Mouse (Mus musculus) spleen, postnatal 4 days (tissue): ENCODE measurements around the gene Madcam1.
"Not testable (repeated sequence)": the region's sequence is repeated elsewhere in the genome, so short reads cannot be mapped to it uniquely, and the experiment has no call there.

Experiments
- DNase-seq, 2 experiments: peaks; one replicate each; pipeline ENCODE4 v3.0.0; 2022; ENCODE audit warnings: low spot score in 2 of 2

Madcam1 gene

GRCm38 (mm10) chr10:79688720-79689119 lies 24.4 kb downstream of the Madcam1 start, which contains the start of gene Gzmm:
Gene Gzmm (plus strand): TSS chr10:79689020.
- no peak for DNase-seq

DNA sequence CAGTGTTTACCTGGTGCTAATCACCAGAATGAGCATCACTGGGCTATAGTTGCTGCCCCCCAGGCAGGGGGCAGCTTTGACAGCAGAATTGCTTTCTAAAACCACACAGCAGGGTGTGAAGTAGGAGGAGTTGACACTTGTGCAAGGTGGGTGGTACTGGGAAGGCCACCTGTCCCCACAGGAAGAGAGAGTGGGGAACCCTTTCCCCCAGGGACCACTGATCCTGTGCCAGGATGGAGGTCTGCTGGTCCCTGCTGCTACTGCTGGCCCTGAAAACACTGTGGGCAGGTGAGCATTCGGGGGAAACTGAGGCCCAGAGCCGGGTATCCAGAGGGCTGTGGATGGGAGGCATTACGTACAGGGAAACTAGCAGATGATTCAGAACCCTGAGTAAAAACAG lies 24.8 kb downstream of the Madcam1 start:
- peak in 1 of 2 experiments; percentile 62 for DNase-seq

GRCm38 (mm10) chr10:79691986-79692548 lies 27.7 kb downstream of the Madcam1 start:
- DNase-seq: peak in 1 of 2 experiments; percentile 64

- peak in 1 of 2 experiments; percentile 61 for DNase-seq
Measured at GRCm38 (mm10) chr10:79693580-79694378, 29.4 kb downstream of the Madcam1 start.

- no peak for DNase-seq
Measured at GRCm38 (mm10) chr10:79694379-79694655, 30.0 kb downstream of the Madcam1 start.

DNA sequence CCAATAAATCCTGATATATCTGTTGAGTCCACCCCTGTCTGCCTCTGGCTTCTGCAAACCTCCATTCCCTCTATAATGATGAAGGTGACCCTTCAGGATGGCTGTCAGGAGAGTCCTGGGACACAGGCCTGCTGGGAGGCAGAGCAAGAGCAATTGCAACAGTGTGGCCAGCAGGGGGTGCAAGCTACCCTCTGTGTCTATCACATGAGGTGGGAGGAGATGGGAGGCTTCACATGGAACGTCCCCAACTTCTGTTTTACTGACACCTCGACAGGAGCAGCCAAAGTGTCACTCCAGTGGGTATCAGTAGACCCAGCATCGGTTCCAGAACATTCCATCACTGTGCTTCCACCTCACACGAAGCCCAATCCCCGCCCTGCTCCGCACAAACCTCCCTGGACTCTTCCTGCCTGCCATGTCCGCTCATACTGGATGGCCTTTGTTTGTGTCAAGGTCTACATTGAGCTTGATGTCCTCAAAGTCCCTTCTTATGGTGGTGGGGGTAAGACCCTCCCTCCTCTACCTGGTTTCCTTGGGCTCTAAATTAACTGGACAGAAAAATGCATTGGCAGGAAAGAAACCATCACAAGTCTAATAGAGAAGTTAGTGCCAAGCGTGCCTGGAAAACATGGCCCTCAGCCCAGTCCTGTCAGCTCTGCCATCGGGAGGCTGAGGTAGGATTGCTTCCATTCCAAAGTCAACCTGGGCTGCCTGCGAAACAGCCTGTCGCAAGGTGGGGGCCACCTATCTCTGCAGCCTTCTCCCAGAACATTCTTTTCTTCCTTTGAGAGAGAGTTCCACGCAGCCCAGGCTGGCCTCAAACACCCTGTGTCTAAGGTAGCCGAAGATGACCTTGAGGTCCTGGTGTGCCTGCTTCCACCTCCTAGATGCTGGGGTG lies 31.1 kb downstream of the Madcam1 start:
- DNase-seq: peak; percentile 81 to 92

- DNase-seq: peak in 1 of 2 experiments; percentile 63
Measured at GRCm38 (mm10) chr10:79696129-79696651, 31.8 kb downstream of the Madcam1 start.

DNA sequence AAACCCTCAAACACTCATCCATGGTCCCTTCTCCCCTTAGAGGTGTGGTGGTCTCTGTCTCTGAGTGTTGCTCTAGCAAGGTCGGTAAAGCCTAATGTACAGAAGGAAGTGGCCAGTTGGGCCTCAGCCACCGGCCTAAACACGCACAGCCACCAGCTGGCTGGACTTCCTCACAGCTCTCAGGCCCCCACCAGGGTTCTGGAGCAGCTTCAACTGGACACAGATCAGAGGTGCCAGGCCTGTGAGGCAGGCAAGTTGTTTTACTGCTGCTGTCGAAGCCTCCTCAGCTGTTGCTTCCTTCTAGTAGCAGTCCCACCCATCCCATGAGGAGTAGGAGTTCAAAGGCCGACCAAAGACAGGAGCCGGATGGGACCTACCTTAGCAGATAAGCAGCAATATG lies 33.6 kb downstream of the Madcam1 start:
- DNase-seq: no peak

DNA sequence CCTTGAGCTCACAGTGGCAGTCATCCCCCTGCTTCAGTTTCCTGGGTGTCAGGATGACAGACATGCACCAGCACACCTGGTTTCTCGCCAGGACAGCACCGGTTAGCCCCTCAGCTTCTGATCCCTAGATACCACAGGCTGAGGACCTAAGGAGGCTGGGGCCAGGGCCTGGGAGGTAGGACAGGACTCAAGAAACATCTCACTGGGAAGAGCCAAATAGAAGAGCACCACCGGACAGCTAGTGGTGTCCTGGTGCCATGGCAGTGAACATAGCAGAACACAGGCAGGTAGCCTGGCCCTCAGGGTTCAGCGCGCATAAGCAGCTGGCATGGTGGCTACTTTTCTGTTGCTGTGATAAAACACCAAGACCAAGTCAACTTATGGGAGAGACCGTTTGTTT lies 34.1 kb downstream of the Madcam1 start:
- DNase-seq: no peak

DNA sequence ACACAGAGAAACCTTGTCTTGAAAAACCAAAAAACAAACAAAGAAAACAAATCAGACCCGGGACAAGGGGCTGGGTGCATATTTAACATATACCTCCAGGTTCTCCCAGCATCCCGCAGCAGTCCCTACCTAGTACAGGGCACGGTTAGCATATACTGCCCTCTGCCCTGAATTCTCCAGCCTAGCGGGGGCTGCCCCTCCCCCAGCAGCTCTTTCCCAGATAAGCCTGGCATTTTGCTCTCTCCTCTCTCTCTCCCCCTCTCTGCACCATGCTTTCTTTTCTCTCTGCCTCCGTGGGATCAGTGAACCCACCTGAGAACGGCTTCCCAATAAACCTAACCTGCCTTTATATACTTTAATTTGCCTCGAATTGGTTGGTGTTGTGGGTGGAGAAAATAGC lies 36.3 kb downstream of the Madcam1 start:
- DNase-seq: no peak

DNA sequence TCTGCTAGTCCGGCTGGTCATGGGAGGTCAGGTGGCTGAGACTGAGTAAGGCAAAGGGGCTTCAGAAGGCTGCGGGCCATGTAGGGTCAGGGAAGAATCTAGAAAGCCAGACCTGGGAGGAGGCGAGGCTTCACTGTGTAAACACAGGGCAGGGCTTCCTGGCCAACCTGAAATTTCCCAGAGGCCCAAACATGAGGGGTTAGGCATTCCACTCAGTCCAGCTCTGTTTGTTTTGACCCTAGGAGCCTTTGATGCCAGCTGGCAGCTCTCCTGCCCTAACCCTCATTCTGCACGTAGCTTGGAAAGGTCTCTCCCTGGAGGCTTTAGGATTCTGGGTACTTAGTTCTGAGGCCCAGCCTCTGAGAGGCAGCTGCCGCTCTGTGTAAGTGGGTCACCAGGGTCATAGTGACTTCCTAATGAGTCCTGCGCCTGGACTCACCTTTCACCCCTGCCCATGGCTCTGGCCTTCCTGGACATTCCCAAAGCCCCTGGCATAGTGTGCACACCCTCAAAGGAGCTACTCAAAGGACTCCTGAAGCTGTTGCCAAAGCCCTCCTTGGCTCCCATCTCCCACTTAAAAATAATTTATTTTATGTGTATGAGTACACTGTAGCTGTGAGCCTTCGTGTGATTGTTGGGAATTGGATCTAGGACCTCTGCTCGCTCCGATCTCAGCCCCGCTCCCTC lies 37.2 kb downstream of the Madcam1 start:
- DNase-seq: no peak

GRCm38 (mm10) chr10:79702970-79703369 lies 38.6 kb downstream of the Madcam1 start:
- DNase-seq: not testable (repeated sequence)

DNA sequence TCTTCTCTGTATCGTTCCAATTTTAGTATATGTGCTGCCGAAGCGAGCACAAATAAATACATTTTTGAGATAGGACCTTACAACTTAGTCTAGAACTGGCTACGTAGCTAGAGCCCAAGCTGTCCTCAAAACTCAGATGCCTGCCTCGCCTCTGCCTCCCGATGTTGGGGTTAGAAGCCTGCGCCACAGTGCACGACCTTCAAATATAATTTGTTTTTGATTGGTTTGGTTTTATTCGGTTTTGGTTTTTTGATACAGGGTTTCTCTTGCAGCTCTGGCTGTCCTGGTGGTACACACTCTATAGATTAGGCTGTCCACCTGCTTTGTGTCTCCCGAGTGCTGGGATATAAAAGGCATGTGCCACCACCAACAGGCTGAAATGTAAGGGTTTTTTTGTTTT lies 39.2 kb downstream of the Madcam1 start:
- DNase-seq: no peak

GRCm38 (mm10) chr10:79704065-79704969 lies 40.0 kb downstream of the Madcam1 start, which contains the start of gene Bsg:
Gene Bsg (plus strand): TSS chr10:79704491.
- DNase-seq: peak; percentile 98

- peak in 1 of 2 experiments; percentile 73 for DNase-seq
Measured at GRCm38 (mm10) chr10:79704970-79705360, 40.6 kb downstream of the Madcam1 start.

DNA sequence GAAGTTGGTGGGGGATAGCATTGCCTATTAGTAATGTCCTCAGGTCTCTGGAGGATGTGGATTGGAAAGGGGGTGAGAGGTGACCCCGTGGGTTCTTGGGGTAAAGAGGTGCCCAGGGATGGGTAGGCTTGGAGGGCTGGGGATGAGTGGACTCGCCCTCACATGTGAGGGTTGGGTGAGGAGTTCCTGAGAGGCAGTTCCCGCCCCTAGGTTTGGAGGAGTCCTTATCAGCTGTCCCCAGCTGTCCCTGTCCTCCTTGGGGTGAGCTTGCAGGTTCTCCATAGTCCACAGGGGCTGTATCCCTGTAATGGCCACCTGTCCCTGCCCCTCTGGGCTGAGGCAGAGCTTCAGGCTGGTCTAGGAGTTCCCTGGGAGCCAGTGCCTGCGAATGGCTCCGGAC lies 41.6 kb downstream of the Madcam1 start:
- DNase-seq: peak; percentile 81 to 85

DNA sequence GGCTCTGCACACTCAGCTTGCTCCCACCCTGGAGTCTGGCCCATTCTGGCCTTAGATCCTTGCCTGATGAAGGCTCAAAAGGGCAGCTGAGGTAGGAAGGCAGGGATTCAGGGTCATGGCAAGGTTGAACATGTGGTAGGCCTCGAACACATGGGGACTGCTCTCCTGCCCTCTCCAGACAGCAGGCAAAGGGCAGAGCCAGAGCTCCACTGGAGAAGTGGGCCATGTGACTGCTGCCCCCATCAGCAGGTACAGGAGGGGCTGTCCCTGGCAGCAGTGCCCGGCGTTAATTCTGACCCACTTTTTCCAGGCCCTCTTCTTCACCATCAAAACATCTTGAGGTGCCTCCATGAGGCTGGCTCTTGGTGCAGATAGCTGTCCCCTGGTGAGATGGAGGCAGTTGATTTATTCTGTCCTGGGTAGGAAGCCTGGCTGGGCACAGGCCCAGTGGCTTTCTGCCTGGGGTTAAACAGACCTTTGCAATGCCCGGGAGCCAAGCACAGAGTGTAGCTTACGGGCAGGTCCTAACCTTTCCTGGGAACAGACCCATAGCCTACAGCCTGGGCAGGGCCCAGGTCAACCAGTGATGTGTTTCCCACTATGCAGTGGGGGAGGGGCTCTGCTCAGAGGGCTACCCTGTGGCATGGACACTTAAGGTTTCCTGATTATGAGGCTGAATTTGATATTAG lies 42.2 kb downstream of the Madcam1 start:
- peak in 1 of 2 experiments; percentile 66 for DNase-seq

DNA sequence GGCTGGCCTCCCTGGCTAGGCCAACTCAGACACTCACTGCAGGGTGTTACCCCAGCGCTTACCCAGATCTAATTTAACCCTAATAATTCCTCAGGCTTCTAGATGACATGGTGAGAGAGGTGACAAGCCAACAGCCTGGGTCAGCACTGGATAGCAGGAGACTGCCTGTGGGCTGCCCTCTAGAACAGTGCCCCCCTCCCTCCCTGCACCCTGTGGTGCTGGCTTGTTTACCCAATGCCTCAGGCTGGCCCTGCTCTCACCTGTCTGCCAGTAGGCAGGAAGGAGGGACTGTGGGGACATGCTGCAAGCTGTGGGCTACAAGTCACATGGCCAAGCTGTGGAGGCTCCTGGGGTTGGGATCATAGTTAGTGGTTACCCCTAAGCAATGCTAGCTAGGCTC lies 42.8 kb downstream of the Madcam1 start:
- no peak for DNase-seq

DNA sequence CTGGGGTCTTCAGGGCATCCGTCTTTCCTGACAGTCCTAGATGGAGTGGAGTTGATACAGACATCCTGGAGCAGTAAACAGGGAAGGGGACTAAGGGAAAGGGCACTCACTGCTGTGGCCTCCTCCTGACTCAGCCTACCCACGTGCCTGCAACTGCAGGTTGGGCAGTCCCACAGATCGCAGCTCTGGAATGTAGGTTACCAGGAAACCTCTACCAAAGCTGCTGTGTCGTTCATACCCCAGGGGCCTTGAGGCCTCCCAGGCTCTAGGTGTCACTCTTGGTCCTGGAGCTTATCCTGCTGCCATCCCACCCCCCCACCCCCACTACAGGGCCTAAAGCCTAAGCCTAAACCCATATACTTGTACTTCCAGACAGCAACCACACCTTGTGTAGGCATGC lies 43.4 kb downstream of the Madcam1 start:
- DNase-seq: no peak

- no peak for DNase-seq
Measured at GRCm38 (mm10) chr10:79708668-79709067, 44.3 kb downstream of the Madcam1 start.
